8 mouse cellular contexts compared by ENCODE assay signal in the genomic region with DNA sequence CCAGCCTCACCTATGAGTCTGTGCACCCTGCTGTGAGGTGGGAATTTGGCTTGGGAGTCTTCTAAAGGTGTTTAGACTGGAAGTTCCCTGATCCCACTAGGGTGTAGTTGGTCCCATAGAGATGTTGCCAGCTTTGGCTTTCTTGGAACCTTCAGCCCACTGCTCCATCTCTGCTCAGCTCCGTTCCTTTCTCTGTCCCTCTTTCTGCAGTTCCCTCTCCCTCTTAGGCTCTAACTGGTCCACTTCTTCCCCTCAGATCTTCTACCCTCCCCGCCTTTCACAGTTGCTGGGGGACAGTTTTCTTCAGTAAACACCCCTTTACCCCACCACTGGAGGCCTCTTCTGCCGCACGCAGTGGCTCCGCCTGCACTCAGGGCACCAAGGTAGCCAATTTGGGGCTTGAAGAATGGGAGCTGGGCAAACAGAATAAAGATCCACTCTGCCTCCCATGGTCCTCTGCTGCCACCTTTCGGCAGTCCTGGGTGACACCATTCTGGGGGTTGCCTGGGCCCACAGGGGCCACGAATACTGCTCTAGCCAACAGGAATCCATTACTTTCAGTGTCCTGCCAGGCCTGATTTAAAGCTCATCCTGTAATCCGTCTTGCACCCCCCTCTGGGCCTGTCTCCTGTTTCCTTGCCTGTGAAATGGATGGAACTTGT.
A peak's percentile ranks its signal among the peaks of the same experiment; 100 is the strongest.
DNase-seq lines count a peak whose midpoint lies in the region; ATAC-seq lines count a peak whose summit lies in the region.

No protein-coding gene starts in this region.

- peaks cover 9% of the 10 kb centered on the region for H3K27me3 ChIP-seq in intestine, embryonic 16.5 days (replicated peaks; ENCODE audit: control insufficient read depth, insufficient read depth, low read length)
- H3K27me3 ChIP-seq in limb, embryonic 10.5 days (ENCODE audit: low read depth, poor library complexity, severe bottlenecking) = peaks cover 99% of the 10 kb centered on the region

- no peaks in the 10 kb centered on the region for H3K4me1 ChIP-seq in intestine, embryonic 16.5 days (ENCODE audit: control insufficient read depth, insufficient read depth, low read length)
- H3K4me1 ChIP-seq in limb, embryonic 10.5 days = peaks cover 46% of the 10 kb centered on the region

- no peak for ATAC-seq in CD4-positive, CD25-positive, alpha-beta regulatory T cell, adult 4 months
- ATAC-seq in intestine, embryonic 16.5 days = 0 out of 2 replicates have a peak, but pooled peaks have one; percentile 38

- H3K9ac ChIP-seq in intestine, embryonic 16.5 days (ENCODE audit: low read depth, low read length) = no peak overlapping the region

- WGBS in intestine, embryonic 16.5 days = 26% methylated on average over 8 of the region's 8 CpGs
- WGBS in limb, embryonic 10.5 days = 14% methylated on average over 8 of the region's 8 CpGs

- no peak overlapping the region for H3K4me3 ChIP-seq in intestine, embryonic 16.5 days (ENCODE audit: low read length)
- H3K4me3 ChIP-seq in limb, embryonic 10.5 days = no peak overlapping the region

- H3K4me2 ChIP-seq in intestine, embryonic 16.5 days (ENCODE audit: low read depth, low read length) = no peak overlapping the region

- no peaks in the 10 kb centered on the region for H3K36me3 ChIP-seq in intestine, embryonic 16.5 days (ENCODE audit: control insufficient read depth, insufficient read depth, low read length)
- H3K36me3 ChIP-seq in limb, embryonic 10.5 days = no peaks in the 10 kb centered on the region

- no peaks in the 10 kb centered on the region for H3K9me3 ChIP-seq in intestine, embryonic 16.5 days (ENCODE audit: control insufficient read depth, low read length)
- H3K9me3 ChIP-seq in limb, embryonic 10.5 days (replicated peaks) = no peaks in the 10 kb centered on the region

- no peak overlapping the region for H3K27ac ChIP-seq in intestine, embryonic 16.5 days (ENCODE audit: low read length)
- H3K27ac ChIP-seq in limb, embryonic 10.5 days = peak overlapping the region; percentile 30

- peak; percentile 56 for DNase-seq in CD4-positive, CD25-positive, alpha-beta regulatory T cell, adult 2 months (ENCODE audit: low read depth, low spot score)
- peak; percentile 74 to 85 for DNase-seq in cerebellum, postnatal 14 days
- peak; percentile 30 to 54 for DNase-seq in frontal cortex, postnatal 36 days (ENCODE audit: low spot score in 2 of 2)
- peak; percentile 86 for DNase-seq in limb, embryonic 10.5 days (ENCODE audit: low spot score)
- DNase-seq in naive thymus-derived CD4-positive, alpha-beta T cell, adult 2 months (ENCODE audit: low read depth) = peak; percentile 53
- peak; percentile 10 to 22 for DNase-seq in spleen, postnatal 36 days (ENCODE audit: low spot score in 2 of 2)

Comparison
In these comparisons a context has a peak if more than half of its experiments do, and no peak if none do; other contexts are left out.
1. DNase-seq: peak in every context shown above with its lines; median percentile 86 in limb, embryonic 10.5 days; 80 in cerebellum, postnatal 14 days; 56 in CD4-positive, CD25-positive, alpha-beta regulatory T cell, adult 2 months; 53 in naive thymus-derived CD4-positive, alpha-beta T cell, adult 2 months; 42 in frontal cortex, postnatal 36 days; 16 in spleen, postnatal 36 days.